In genomic region chr3:83841095-83841850, GRCm38 (mm10) we compare ENCODE assay signal across 8 mouse cellular contexts. TPM values are rescaled to one million over a fixed set of nuclear protein-coding genes. Genes with fewer than 3 reads are reported as not detected.
DNase-seq lines count a peak whose midpoint lies in the region; ATAC-seq and TF ChIP-seq lines count a peak whose summit lies in the region.

Gene Tlr2, minus strand, starts transcription at chr3:83841767.

- intact Hi-C loops in gastrocnemius, adult 2 months (cut with DNase I), result loop anchor here (1.0 kb wide), 1 partner anchor 58 kb away; no protein-coding TSS in a partner anchor

- in situ Hi-C loops in ES-E14 (cut with MboI; ENCODE audit: low sequenced_read_pairs in 2 of 2, unreplicated experiment in 2 of 2), result no loop called here

- peak; percentile 65 for ATAC-seq in hindbrain, embryonic 14.5 days (ENCODE audit: low FRiP score)
- peak; percentile 84 for ATAC-seq in limb, embryonic 12.5 days (ENCODE audit: insufficient number of reproducible peaks, insufficient read depth, low FRiP score, low TSS enrichment, low read depth)
- peak; percentile 82 for ATAC-seq in midbrain, embryonic 11.5 days (ENCODE audit: low FRiP score)

- H3K27me3 ChIP-seq in hindbrain, embryonic 14.5 days (ENCODE audit: control insufficient read depth, insufficient read depth, low read length), result peaks cover 9% of the 10 kb centered on the region; the same call in 1 of the 2 replicates
- peaks cover 27% of the 10 kb centered on the region for H3K27me3 ChIP-seq in limb, embryonic 12.5 days
- peaks cover 3% of the 10 kb centered on the region; the same call in 1 of the 2 replicates for H3K27me3 ChIP-seq in midbrain, embryonic 11.5 days (ENCODE audit: control insufficient read depth, insufficient read depth, low read length)

- H3K9ac ChIP-seq in ES-E14 (ENCODE audit: insufficient read depth, low read depth, low read length, poor library complexity, severe bottlenecking), result peak within 1 kb of the TSS; percentile 88
- peak within 1 kb of the TSS; percentile 57 for H3K9ac ChIP-seq in hindbrain, embryonic 14.5 days
- peak within 1 kb of the TSS; percentile 72 for H3K9ac ChIP-seq in limb, embryonic 12.5 days (replicated peaks)
- H3K9ac ChIP-seq in midbrain, embryonic 11.5 days (ENCODE audit: low read length), result peak within 1 kb of the TSS; percentile 62

- peak within 1 kb of the TSS; percentile 90 for H3K4me2 ChIP-seq in hindbrain, embryonic 14.5 days (replicated peaks)
- peak within 1 kb of the TSS; percentile 85 for H3K4me2 ChIP-seq in limb, embryonic 12.5 days
- peak within 1 kb of the TSS; percentile 92 for H3K4me2 ChIP-seq in midbrain, embryonic 11.5 days

- H3K9me3 ChIP-seq in ES-E14 (ENCODE audit: control insufficient read depth, insufficient read depth, low read depth, low read length), result no peaks in the 10 kb centered on the region
- H3K9me3 ChIP-seq in hindbrain, embryonic 14.5 days (ENCODE audit: control insufficient read depth, low read length), result no peaks in the 10 kb centered on the region
- no peaks in the 10 kb centered on the region for H3K9me3 ChIP-seq in limb, embryonic 12.5 days
- H3K9me3 ChIP-seq in midbrain, embryonic 11.5 days (ENCODE audit: control insufficient read depth, low read length), result no peaks in the 10 kb centered on the region

- H3K4me3 ChIP-seq in ES-E14 (ENCODE audit: insufficient read depth in 1 of 2, low read depth in 1 of 2, low read length in 2 of 2, poor library complexity in 1 of 2, severe bottlenecking in 1 of 2), result peak within 1 kb of the TSS; percentile 90 to 92
- H3K4me3 ChIP-seq in gastrocnemius, adult 2 months, result peak within 1 kb of the TSS; percentile 88
- peak within 1 kb of the TSS; percentile 44 for H3K4me3 ChIP-seq in hindbrain, embryonic 14.5 days (replicated peaks; ENCODE audit: low read length)
- H3K4me3 ChIP-seq in limb, embryonic 12.5 days (replicated peaks), result peak within 1 kb of the TSS; percentile 71
- H3K4me3 ChIP-seq in midbrain, embryonic 11.5 days (ENCODE audit: low read depth, low read length), result peak within 1 kb of the TSS; percentile 47

- peak; percentile 82 for TF ChIP-seq CTCF in gastrocnemius, adult 2 months (IDR thresholded peaks at IDR 0.05)

- DNase-seq in ES-E14 (ENCODE audit: low read depth, low spot score), result peak; percentile 37
- DNase-seq in brain, adult 2 months (ENCODE audit: low read depth, low spot score), result peak; percentile 17
- DNase-seq in gastrocnemius, adult 2 months, result peak; percentile 87
- no peak for DNase-seq in hindbrain, embryonic 14.5 days (ENCODE audit: low spot score)
- DNase-seq in midbrain, embryonic 11.5 days (ENCODE audit: low spot score, missing footprints), result peak; percentile 94
- peak; percentile 9 to 15 for DNase-seq in right cerebral cortex, postnatal 36 days (ENCODE audit: low spot score in 2 of 2)
- peak; percentile 73 for DNase-seq in urinary bladder, postnatal 25 days (ENCODE audit: low spot score)

- WGBS in hindbrain, embryonic 14.5 days, result 1% methylated on average over 35 of the region's 35 CpGs
- WGBS in limb, embryonic 12.5 days, result under 1% methylated on average over 35 of the region's 35 CpGs
- 1% methylated on average over 35 of the region's 35 CpGs for WGBS in midbrain, embryonic 11.5 days

- H3K27ac ChIP-seq in ES-E14 (ENCODE audit: insufficient read depth, low read depth, low read length, poor library complexity, severe bottlenecking), result no peak within 1 kb of the TSS
- H3K27ac ChIP-seq in gastrocnemius, adult 2 months, result peak within 1 kb of the TSS; percentile 80
- H3K27ac ChIP-seq in hindbrain, embryonic 14.5 days, result no peak within 1 kb of the TSS
- no peak within 1 kb of the TSS for H3K27ac ChIP-seq in limb, embryonic 12.5 days
- H3K27ac ChIP-seq in midbrain, embryonic 11.5 days (ENCODE audit: low read depth, low read length), result no peak within 1 kb of the TSS

- H3K36me3 ChIP-seq in ES-E14 (ENCODE audit: control insufficient read depth, insufficient read depth, low read length, poor library complexity, severe bottlenecking), result 0 out of 2 replicates have a peak, but pooled peaks cover 3% of the 10 kb centered on the region
- H3K36me3 ChIP-seq in hindbrain, embryonic 14.5 days (replicated peaks; ENCODE audit: control insufficient read depth, insufficient read depth), result no peaks in the 10 kb centered on the region
- 0 out of 2 replicates have a peak, but pooled peaks cover 3% of the 10 kb centered on the region for H3K36me3 ChIP-seq in limb, embryonic 12.5 days
- H3K36me3 ChIP-seq in midbrain, embryonic 11.5 days (ENCODE audit: control insufficient read depth, insufficient read depth, low read length), result no peaks in the 10 kb centered on the region

- peaks cover under 1 to 5% of the 10 kb centered on the region in 2 experiments; a peak in 3 of 4 replicates for H3K4me1 ChIP-seq in ES-E14 (ENCODE audit: control insufficient read depth in 2 of 2, insufficient read depth in 2 of 2, low read length in 2 of 2, poor library complexity in 1 of 2)
- H3K4me1 ChIP-seq in hindbrain, embryonic 14.5 days (replicated peaks; ENCODE audit: control insufficient read depth, insufficient read depth, low read length), result peaks cover 6% of the 10 kb centered on the region
- 0 out of 2 replicates have a peak, but pooled peaks cover 5% of the 10 kb centered on the region for H3K4me1 ChIP-seq in limb, embryonic 12.5 days (replicated peaks)
- peaks cover 4% of the 10 kb centered on the region; the same call in 1 of the 2 replicates for H3K4me1 ChIP-seq in midbrain, embryonic 11.5 days (ENCODE audit: control insufficient read depth, insufficient read depth, low read length)

TF ChIP-seq in ES-E14, 5 proteins besides CTCF, POLR2A, EP300 and RAD21:
- TF ChIP-seq ZC3H11A (IDR thresholded peaks at IDR 0.05; ENCODE audit: borderline replicate concordance, low read depth, low read length) (peak; percentile 37; the same call in 1 of the 2 replicates), ZNF384 (IDR thresholded peaks at IDR 0.05; ENCODE audit: low read depth, low read length) (no peak)

RNA-seq across cellular contexts. Expression of gene Tlr2, which starts in this region (rescaled TPM):
- 11.8 and 13.8 TPM in 2 replicates for total RNA-seq in ES-E14 (2012; rRNA removed)
- under 1 TPM; 0.31 to 0.75 TPM for total RNA-seq in gastrocnemius, adult 2 months (2021)
- polyA plus RNA-seq in hindbrain, embryonic 14.5 days (2014; fragmentation: Nextera tagmentation; extraction: Ambion mirVana), result 1.1 and 1.2 TPM in 2 replicates
- 3.7 and 4.3 TPM in 2 replicates for polyA plus RNA-seq in limb, embryonic 12.5 days (2016; fragmentation: Nextera tagmentation; extraction: Ambion mirVana)
- 1.7 and 1.8 TPM in 2 replicates for polyA plus RNA-seq in midbrain, embryonic 11.5 days (2014; fragmentation: Nextera tagmentation; extraction: Ambion mirVana)

Comparison
In these comparisons a context has a peak if more than half of its experiments do, and no peak if none do; other contexts are left out.
1. Peak in DNase-seq, H3K4me3 ChIP-seq and H3K27ac ChIP-seq in gastrocnemius, adult 2 months; RNA of the gene not detected or under 1 TPM.